Mouse (Mus musculus) CH12.LX (cell line): ENCODE results near the gene Wipf1. TPM values are rescaled to one million over a fixed set of nuclear protein-coding genes. Genes with fewer than 3 reads are reported as not detected.

Experiments
- DNase-seq: peaks from one replicate; pipeline ENCODE4 v3.0.0-alpha.2; 2013; ENCODE audit errors: extremely low read depth
- H3K27ac ChIP-seq: 2 replicates; pipeline ENCODE4 v1.5.1; 2012; ENCODE audit warnings: low read depth, mild to moderate bottlenecking, control low read depth, moderate library complexity; ENCODE audit not compliant: insufficient read depth
- H3K27me3 ChIP-seq: replicated peaks from 2 replicates; pipeline ENCODE3; 2012; ENCODE audit warnings: inconsistent platforms
- H3K36me3 ChIP-seq, 2 experiments: replicated peaks in 1 of 2; 2 replicates each; pipeline versions ENCODE3 to v1.6.1; 2012; ENCODE audit warnings: inconsistent platforms in 1 of 2, low read length in 1 of 2, mild to moderate bottlenecking in 1 of 2, mixed read lengths in 1 of 2, moderate library complexity in 1 of 2; ENCODE audit not compliant: control insufficient read depth in 1 of 2, insufficient read depth in 1 of 2
- H3K4me1 ChIP-seq, 2 experiments: 2 replicates each; pipeline ENCODE4 v1.6.1; 2012; ENCODE audit warnings: inconsistent platforms in 1 of 2, moderate library complexity in 1 of 2; ENCODE audit not compliant: insufficient read depth in 2 of 2, control insufficient read depth in 1 of 2
- H3K4me2 ChIP-seq: 2 replicates; pipeline ENCODE4 v1.6.1; 2012; ENCODE audit warnings: low read depth, mild to moderate bottlenecking, control low read depth; ENCODE audit not compliant: poor library complexity, insufficient read depth, severe bottlenecking
- H3K4me3 ChIP-seq, 3 experiments: fragments of 150-350 bp in 1 of 3; sonication (generic) in 1 of 3; replicated peaks in 1 of 3; 2 replicates each; pipeline versions ENCODE3 to v1.5.1; 2011 to 2012; ENCODE audit warnings: low read depth in 2 of 3, low read length in 2 of 3, mild to moderate bottlenecking in 2 of 3, moderate library complexity in 2 of 3, control low read depth in 1 of 3, improper control_type of control experiment in 1 of 3, inconsistent platforms in 1 of 3, mixed read lengths in 1 of 3; ENCODE audit not compliant: poor library complexity in 1 of 3
- H3K79me2 ChIP-seq: replicated peaks from 2 replicates; pipeline ENCODE4 v1.6.1; 2012; ENCODE audit warnings: mild to moderate bottlenecking, moderate library complexity; ENCODE audit not compliant: control insufficient read depth, poor library complexity, insufficient read depth, severe bottlenecking; ENCODE audit errors: extremely low read depth
- H3K9ac ChIP-seq: 2 replicates; pipeline ENCODE4 v1.6.1; 2012; ENCODE audit warnings: low read depth, mild to moderate bottlenecking, control low read depth, moderate library complexity; ENCODE audit not compliant: insufficient read depth
- H3K9me3 ChIP-seq: replicated peaks from 2 replicates; pipeline ENCODE3; 2012; ENCODE audit warnings: low read length, inconsistent platforms, mixed read lengths
- BHLHE40 ChIP-seq: IDR thresholded peaks from 2 replicates; pipeline ENCODE4 v1.6.1; 2011; ENCODE audit warnings: mild to moderate bottlenecking, low read depth, low read length, improper control_type of control experiment
- CHD2 ChIP-seq: IDR thresholded peaks from 2 replicates; pipeline ENCODE4 v1.6.1; 2011; ENCODE audit warnings: low read length, improper control_type of control experiment
- E2F4 ChIP-seq: IDR thresholded peaks from 2 replicates; pipeline ENCODE4 v1.6.1; 2011; ENCODE audit warnings: low read depth, low read length, improper control_type of control experiment; ENCODE audit not compliant: insufficient replicate concordance
- ELF1 ChIP-seq: IDR thresholded peaks from 2 replicates; pipeline ENCODE4 v1.6.1; 2014; ENCODE audit warnings: low read depth, mild to moderate bottlenecking, inconsistent platforms, low read length, improper control_type of control experiment
- ETS1 ChIP-seq: conservative IDR thresholded peaks from 2 replicates; pipeline ENCODE4 v1.6.1; 2012; ENCODE audit warnings: low read depth, mild to moderate bottlenecking, inconsistent platforms, low read length, improper control_type of control experiment, moderate library complexity
- GABPA ChIP-seq: IDR thresholded peaks from 2 replicates; pipeline ENCODE4 v1.6.1; 2012; ENCODE audit warnings: low read depth, low read length, improper control_type of control experiment, inconsistent platforms; ENCODE audit not compliant: insufficient replicate concordance
- JUN ChIP-seq: IDR thresholded peaks from 2 replicates; pipeline ENCODE4 v1.6.1; 2011; ENCODE audit warnings: low read depth, mild to moderate bottlenecking, low read length, improper control_type of control experiment, moderate library complexity; ENCODE audit not compliant: insufficient read depth
- KAT2A ChIP-seq: IDR thresholded peaks from 2 replicates; pipeline ENCODE4 v1.6.1; 2012; ENCODE audit warnings: low read length, improper control_type of control experiment, inconsistent platforms; ENCODE audit not compliant: insufficient replicate concordance
- MAFK ChIP-seq: IDR thresholded peaks from 2 replicates; pipeline ENCODE4 v1.6.1; 2011; ENCODE audit warnings: low read length, improper control_type of control experiment; ENCODE audit not compliant: insufficient replicate concordance
- MEF2A ChIP-seq: IDR thresholded peaks from 2 replicates; pipeline ENCODE4 v1.6.1; 2014; ENCODE audit warnings: low read depth, mild to moderate bottlenecking, inconsistent platforms, low read length, improper control_type of control experiment, borderline replicate concordance
- MYC ChIP-seq: IDR thresholded peaks from 2 replicates; pipeline ENCODE4 v1.6.1; 2011; ENCODE audit warnings: low read depth, mild to moderate bottlenecking, improper control_type of control experiment, low read length
- POLR2A ChIP-seq: IDR thresholded peaks from 2 replicates; pipeline ENCODE4 v1.6.1; 2011; ENCODE audit warnings: low read depth, mild to moderate bottlenecking, improper control_type of control experiment, low read length
- POLR2AphosphoS2 ChIP-seq: IDR thresholded peaks from 2 replicates; pipeline ENCODE4 v1.6.1; 2011; ENCODE audit warnings: low read depth, low read length, improper control_type of control experiment
- RAD21 ChIP-seq: IDR thresholded peaks from 2 replicates; pipeline ENCODE4 v1.6.1; 2011; ENCODE audit warnings: low read depth, mild to moderate bottlenecking, low read length, improper control_type of control experiment, moderate library complexity
- RCOR1 ChIP-seq: conservative IDR thresholded peaks from 2 replicates; pipeline ENCODE4 v1.6.1; 2012; ENCODE audit warnings: low read depth, mild to moderate bottlenecking, inconsistent platforms, low read length, improper control_type of control experiment
- SIN3A ChIP-seq: IDR thresholded peaks from 2 replicates; pipeline ENCODE4 v1.6.1; 2012; ENCODE audit warnings: low read length, improper control_type of control experiment, inconsistent platforms
- SMC3 ChIP-seq: IDR thresholded peaks from 2 replicates; pipeline ENCODE4 v1.6.1; 2011; ENCODE audit warnings: low read depth, low read length, improper control_type of control experiment
- TBP ChIP-seq: conservative IDR thresholded peaks from 2 replicates; pipeline ENCODE4 v1.6.1; 2011; ENCODE audit warnings: low read depth, low read length, improper control_type of control experiment
- USF1 ChIP-seq: IDR thresholded peaks from 2 replicates; pipeline ENCODE4 v1.6.1; 2014; ENCODE audit warnings: low read depth, mild to moderate bottlenecking, inconsistent platforms, low read length, improper control_type of control experiment
- USF2 ChIP-seq: conservative IDR thresholded peaks from 2 replicates; pipeline ENCODE4 v1.6.1; 2011; ENCODE audit warnings: low read depth, low read length, improper control_type of control experiment
- ZC3H11A ChIP-seq: IDR thresholded peaks from 2 replicates; pipeline ENCODE4 v1.6.1; 2012; ENCODE audit warnings: low read depth, mild to moderate bottlenecking, inconsistent platforms, low read length, improper control_type of control experiment
- ZKSCAN1 ChIP-seq: IDR thresholded peaks from 2 replicates; pipeline ENCODE4 v1.6.1; 2012; ENCODE audit warnings: low read depth, inconsistent platforms, low read length, improper control_type of control experiment, borderline replicate concordance
- ZMIZ1 ChIP-seq: IDR thresholded peaks from 2 replicates; pipeline ENCODE4 v1.6.1; 2012; ENCODE audit warnings: low read depth, mild to moderate bottlenecking, inconsistent platforms, low read length, improper control_type of control experiment
- ZNF384 ChIP-seq: IDR thresholded peaks from 2 replicates; pipeline ENCODE4 v1.6.1; 2012; ENCODE audit warnings: low read depth, low read length, improper control_type of control experiment, inconsistent platforms
- dilution Hi-C: fragments of 300-500 bp; cut with MboI; formaldehyde crosslinking; loops from 2 replicates; pipeline ENCODE4 v1.14.3; 2020; ENCODE audit warnings: low sequenced_read_pairs; ENCODE audit not compliant: extremely low pct_unique_long_range_greater_than_20kb, extremely low pct_ligation_motif_present
- in situ Hi-C: fragments of 300-500 bp; cut with MboI; formaldehyde crosslinking; loops from 3 replicates; pipeline ENCODE4 v1.14.3; 2019; ENCODE audit warnings: low sequenced_read_pairs, low pct_ligation_motif_present, low pct_unique_long_range_greater_than_20kb, mixed read lengths
- polyA plus RNA-seq: library from polyadenylated mRNA; unstranded; fragments of >175 nt; gene quantifications from 2 replicates; pipeline ENCODE4 v1.2.1, GENCODE M21; 2012; ENCODE audit warnings: low read depth; ENCODE audit not compliant: insufficient read length
- total RNA-seq, 2 experiments: library from RNA; depleted of rRNA; stranded (reverse); fragments of 300-350 nt in 1 of 2; fragments of >200 nt in 1 of 2; gene quantifications; 2 replicates each; pipeline ENCODE4 v1.2.3; 2012 to 2014

Gene Wipf1
- total and polyA plus RNA-seq, 3 experiments = 18.3 to 95.0 (median 21.8) TPM

- H3K9me3 ChIP-seq = no peaks in the 10 kb centered on the region
These were observed 7.2 kb downstream of the Wipf1 start for GRCm38 (mm10) chr2:73522336-73522735.

GRCm38 (mm10) chr2:73521737-73522136, 7.8 kb downstream of the Wipf1 start:
- dilution Hi-C loops = no loop called here
- H3K36me3 ChIP-seq = no peaks in the 10 kb centered on the region

More at GRCm38 (mm10) chr2:73522336-73522735, 7.2 kb downstream of the Wipf1 start:
- Histone ChIP-seq H3K9ac (no peak overlapping the region), H3K4me1 (peaks cover 13 to 23% of the 10 kb centered on the region in 2 experiments; a peak in 3 of 4 replicates), H3K36me3 (no peaks in the 10 kb centered on the region), H3K27me3 (no peaks in the 10 kb centered on the region), H3K79me2 (no peaks in the 10 kb centered on the region), H3K4me2 (no peak overlapping the region), H3K4me3 (no peak overlapping the region), H3K27ac (no peak overlapping the region)
- dilution Hi-C loops = no loop called here
- in situ Hi-C loops = no loop called here
- DNase-seq = no peak
- TF ChIP-seq MAFK (no peak), ZNF384 (no peak), ZMIZ1 (no peak), ZC3H11A (no peak), MYC (no peak), JUN (no peak), USF1 (no peak), BHLHE40 (no peak), ELF1 (no peak), KAT2A (no peak), E2F4 (no peak), RAD21 (no peak), USF2 (no peak), ETS1 (no peak), TBP (no peak), SIN3A (no peak), MEF2A (no peak)

More at GRCm38 (mm10) chr2:73521737-73522136, 7.8 kb downstream of the Wipf1 start:
- TF ChIP-seq POLR2AphosphoS2 (no peak), MEF2A (no peak), ZNF384 (no peak), TBP (no peak), MYC (no peak), USF2 (no peak), RCOR1 (no peak), CHD2 (no peak), GABPA (no peak), SMC3 (no peak), ZKSCAN1 (no peak), POLR2A (no peak)
- TF ChIP-seq, all 38 proteins: peak for 0
- H3K27ac ChIP-seq = no peak overlapping the region
- no peaks in the 10 kb centered on the region for H3K27me3 ChIP-seq
- no peak overlapping the region for H3K9ac ChIP-seq
- no peaks in the 10 kb centered on the region for H3K79me2 ChIP-seq
- H3K4me2 ChIP-seq = 0 out of 2 replicates have a peak overlapping the region, but pooled peaks have one; percentile 11
- H3K4me1 ChIP-seq = peaks cover 10 to 19% of the 10 kb centered on the region in 2 experiments
- no peak for DNase-seq
- no peak overlapping the region for H3K4me3 ChIP-seq
- no peaks in the 10 kb centered on the region for H3K9me3 ChIP-seq
- in situ Hi-C loops = no loop called here
